Mouse (Mus musculus) hindbrain, embryonic 16.5 days (tissue): Measurements from ENCODE around the gene Pde1a. TPM values are rescaled to one million over a fixed set of nuclear protein-coding genes. Genes with fewer than 3 reads are reported as not detected.
A peak's percentile ranks its signal among the peaks of the same experiment; 100 is the strongest.
"Not testable (repeated sequence)": the region's sequence is repeated elsewhere in the genome, so short reads cannot be mapped to it uniquely, and the experiment has no call there.

ENCODE experiments used
- ATAC-seq: fragments of 200-750 bp; cut with Nextera tagmentation; 2 replicates; pipeline ENCODE4 v1.8.0; 2017; ENCODE audit warnings: moderate TSS enrichment, moderate library complexity
- H3K27ac ChIP-seq: fragments of 300-500 bp; sonication (generic); 2 replicates; pipeline ENCODE4 v1.5.1; 2014; ENCODE audit warnings: low read depth, mild to moderate bottlenecking, control low read depth, low read length, moderate library complexity
- H3K27me3 ChIP-seq: fragments of 300-500 bp; sonication (generic); replicated peaks from 2 replicates; pipeline ENCODE4 v1.6.1; 2014; ENCODE audit warnings: low read length; ENCODE audit not compliant: control insufficient read depth, insufficient read depth
- H3K36me3 ChIP-seq: fragments of 300-500 bp; sonication (generic); 2 replicates; pipeline ENCODE4 v1.6.1; 2014; ENCODE audit warnings: mild to moderate bottlenecking, low read length, moderate library complexity, mixed read lengths; ENCODE audit not compliant: control insufficient read depth, insufficient read depth
- H3K4me1 ChIP-seq: fragments of 300-500 bp; sonication (generic); 2 replicates; pipeline ENCODE4 v1.6.1; 2014; ENCODE audit warnings: low read depth, low read length; ENCODE audit not compliant: control insufficient read depth, insufficient read depth
- H3K4me2 ChIP-seq: fragments of 300-500 bp; sonication (generic); 2 replicates; pipeline ENCODE4 v1.6.1; 2014; ENCODE audit warnings: mild to moderate bottlenecking, low read length, control low read depth, moderate library complexity
- H3K4me3 ChIP-seq: fragments of 300-500 bp; sonication (generic); 2 replicates; pipeline ENCODE4 v1.5.1; 2014; ENCODE audit warnings: mild to moderate bottlenecking, low read length, control low read depth, moderate library complexity
- H3K9ac ChIP-seq: fragments of 300-500 bp; sonication (generic); 2 replicates; pipeline ENCODE4 v1.6.1; 2014; ENCODE audit warnings: low read depth, mild to moderate bottlenecking, control low read depth, low read length, moderate library complexity
- H3K9me3 ChIP-seq: fragments of 300-500 bp; sonication (generic); 2 replicates; pipeline ENCODE4 v1.6.1; 2014; ENCODE audit warnings: mild to moderate bottlenecking, low read length, moderate library complexity; ENCODE audit not compliant: control insufficient read depth
- WGBS: fragments of 180-500 bp; shearing (Covaris S2); extraction: QIAGEN DNeasy Blood & Tissue Kit; methylation state at CpG from one replicate; pipeline ENCODE4 v1.1.7; 2014; 5-methylcytosine and 5-hydroxymethylcytosine counted together
- polyA plus RNA-seq: library from polyadenylated mRNA; unstranded; fragments of >200 nt; fragmentation: Nextera tagmentation; extraction: Ambion mirVana; gene quantifications from 2 replicates; pipeline ENCODE4 v1.2.1, GENCODE M21; 2015

Pde1a gene
- polyA plus RNA-seq, 1 experiment from 2014 or later = 12.6 TPM

- Histone ChIP-seq H3K27ac (no peak overlapping the region), H3K4me1 (no peaks in the 10 kb centered on the region), H3K9ac (no peak overlapping the region), H3K4me3 (no peak overlapping the region), H3K27me3 (no peaks in the 10 kb centered on the region), H3K4me2 (no peak overlapping the region), H3K36me3 (no peaks in the 10 kb centered on the region), H3K9me3 (no peaks in the 10 kb centered on the region)
- no peak for ATAC-seq
- WGBS = 83% methylated on average over 8 of the region's 8 CpGs
Observed at GRCm38 (mm10) chr2:79890726-79891125, 238.5 kb downstream of the Pde1a start.

DNA sequence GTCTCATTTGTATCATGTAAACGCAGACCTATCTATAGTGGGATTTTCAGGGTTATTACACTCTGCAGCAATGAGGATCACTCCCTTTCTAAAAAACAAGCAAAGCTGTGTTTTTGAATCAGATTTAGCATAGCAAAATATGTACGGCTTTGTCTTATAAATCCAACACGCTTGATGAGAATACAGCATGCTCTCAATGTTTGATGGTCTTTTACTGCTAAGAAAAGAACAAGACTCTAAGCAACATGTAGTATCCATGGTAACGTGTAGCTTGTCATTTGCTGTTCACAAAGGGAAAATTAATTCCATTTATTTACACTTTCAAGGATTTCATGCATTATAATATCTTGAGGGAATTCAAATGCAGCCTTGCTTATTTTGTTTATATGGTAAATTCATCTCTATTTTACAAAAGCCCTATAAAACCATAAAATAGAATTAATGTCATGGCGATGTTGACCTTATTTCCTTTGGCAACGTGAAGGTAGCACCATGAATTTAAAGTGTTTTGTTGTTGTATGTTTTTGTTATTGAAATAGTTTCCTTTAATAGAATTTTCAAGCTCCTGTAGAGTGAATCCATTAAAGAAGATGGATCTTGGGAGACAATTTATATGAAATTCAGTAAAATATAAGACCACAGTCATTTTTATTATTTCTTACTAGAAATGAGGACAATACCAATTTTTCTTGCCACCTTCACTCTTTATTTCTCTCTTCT lies 245.5 kb downstream of the Pde1a start:
- Histone ChIP-seq H3K4me1 (no peaks in the 10 kb centered on the region), H3K9ac (no peak overlapping the region), H3K27me3 (no peaks in the 10 kb centered on the region), H3K4me3 (no peak overlapping the region), H3K36me3 (no peaks in the 10 kb centered on the region), H3K9me3 (no peaks in the 10 kb centered on the region), H3K4me2 (no peak overlapping the region), H3K27ac (no peak overlapping the region)
- WGBS = 52% methylated on average over 6 of the region's 6 CpGs
- peak; percentile 75 for ATAC-seq

- no peak overlapping the region for H3K27ac ChIP-seq
- H3K4me1 ChIP-seq = no peaks in the 10 kb centered on the region
- H3K4me2 ChIP-seq = no peak overlapping the region
- WGBS = 78% methylated on average over 4 of the region's 4 CpGs
- peak; percentile 30; the same call in 1 of the 2 replicates for ATAC-seq
- H3K9me3 ChIP-seq = no peaks in the 10 kb centered on the region
- no peak overlapping the region for H3K4me3 ChIP-seq
- H3K27me3 ChIP-seq = no peaks in the 10 kb centered on the region
- no peaks in the 10 kb centered on the region for H3K36me3 ChIP-seq
- H3K9ac ChIP-seq = no peak overlapping the region
Observed at GRCm38 (mm10) chr2:79883210-79883609, 246.0 kb downstream of the Pde1a start.

- H3K4me3 ChIP-seq = no peak overlapping the region
- peak; percentile 92 for ATAC-seq
- no peaks in the 10 kb centered on the region for H3K27me3 ChIP-seq
- no peak overlapping the region for H3K4me2 ChIP-seq
- no peak overlapping the region for H3K9ac ChIP-seq
- H3K36me3 ChIP-seq = no peaks in the 10 kb centered on the region
- WGBS = 44% methylated on average over 9 of the region's 9 CpGs
- no peaks in the 10 kb centered on the region for H3K4me1 ChIP-seq
- H3K9me3 ChIP-seq = no peaks in the 10 kb centered on the region
- H3K27ac ChIP-seq = no peak overlapping the region
Observed at GRCm38 (mm10) chr2:79865275-79865999, 263.8 kb downstream of the Pde1a start.

DNA sequence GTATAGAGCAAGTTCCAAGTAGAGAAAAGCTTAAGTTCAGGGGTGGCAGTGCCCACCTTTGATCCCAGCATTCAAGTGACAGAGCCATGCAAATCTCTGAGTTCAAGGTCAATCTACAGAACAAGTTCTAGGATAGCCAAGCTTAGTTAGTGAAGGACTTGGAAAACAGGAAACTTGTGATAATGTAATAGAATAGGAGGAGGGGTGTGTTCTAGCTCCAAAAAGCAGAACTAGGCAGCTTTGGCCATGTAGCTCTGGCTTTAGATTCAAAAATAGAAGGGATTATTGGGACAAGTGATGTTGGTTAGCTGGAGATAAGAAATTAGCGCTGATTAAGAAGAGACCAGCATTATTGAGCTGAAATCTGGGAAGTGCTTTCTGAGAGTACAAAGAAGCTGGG lies 272.4 kb downstream of the Pde1a start:
- Histone ChIP-seq H3K36me3 (no peaks in the 10 kb centered on the region), H3K9ac (no peak overlapping the region), H3K27ac (no peak overlapping the region), H3K4me2 (no peak overlapping the region), H3K4me1 (no peaks in the 10 kb centered on the region), H3K9me3 (no peaks in the 10 kb centered on the region), H3K4me3 (no peak overlapping the region), H3K27me3 (no peaks in the 10 kb centered on the region)
- ATAC-seq = no peak
- 97% methylated on average over 1 of the region's 1 CpGs for WGBS

DNA sequence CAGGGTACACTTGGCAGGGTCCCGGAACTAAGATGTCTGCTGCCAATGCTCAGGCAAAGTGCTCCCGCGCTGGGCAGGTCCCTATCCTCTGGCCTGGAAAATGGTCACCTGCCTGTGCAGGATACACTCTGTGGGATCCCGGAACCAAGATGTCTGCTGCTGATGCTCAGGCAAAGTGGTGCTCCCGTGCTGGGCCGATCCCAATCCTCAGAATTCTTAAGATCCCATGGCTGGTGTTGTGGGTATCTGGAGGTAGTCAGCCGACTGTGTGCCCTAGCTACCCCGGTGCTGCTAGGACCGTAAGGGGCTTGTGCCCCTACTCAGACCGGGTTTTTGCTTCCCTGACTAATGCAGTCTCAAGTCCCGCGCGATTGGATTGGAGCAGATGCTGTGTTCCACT lies 281.9 kb downstream of the Pde1a start:
- not testable (repeated sequence) for ATAC-seq, H3K36me3 ChIP-seq, H3K4me1 ChIP-seq, H3K27me3 ChIP-seq, H3K4me3 ChIP-seq, H3K9ac ChIP-seq, H3K4me2 ChIP-seq, H3K27ac ChIP-seq, H3K9me3 ChIP-seq
- WGBS = 91% methylated on average over 13 of the region's 13 CpGs

DNA sequence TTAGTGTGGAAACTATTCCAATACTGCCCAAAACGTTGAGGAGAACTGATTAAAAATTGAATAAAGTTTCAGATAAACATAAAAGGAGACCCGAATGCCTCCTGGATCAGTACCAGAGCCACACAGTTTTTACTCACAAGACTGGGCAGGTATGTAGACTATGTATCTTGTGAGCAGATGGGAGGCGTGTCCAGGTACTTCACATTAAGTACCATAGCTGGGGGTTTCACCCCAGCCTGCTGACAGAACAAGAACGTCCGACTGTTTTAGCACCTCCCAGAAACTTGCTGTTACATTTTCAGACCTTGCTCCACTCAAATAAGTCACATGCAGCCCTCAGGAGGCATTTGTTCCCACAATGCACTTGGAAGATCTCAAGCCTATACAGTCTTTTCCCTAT lies 289.7 kb downstream of the Pde1a start:
- no peak overlapping the region for H3K27ac ChIP-seq
- no peak overlapping the region for H3K4me3 ChIP-seq
- no peak overlapping the region for H3K4me2 ChIP-seq
- H3K9me3 ChIP-seq = no peaks in the 10 kb centered on the region
- no peak for ATAC-seq
- no peaks in the 10 kb centered on the region for H3K27me3 ChIP-seq
- H3K4me1 ChIP-seq = no peaks in the 10 kb centered on the region
- no peak overlapping the region for H3K9ac ChIP-seq
- WGBS = 81% methylated on average over 5 of the region's 5 CpGs
- no peaks in the 10 kb centered on the region for H3K36me3 ChIP-seq

DNA sequence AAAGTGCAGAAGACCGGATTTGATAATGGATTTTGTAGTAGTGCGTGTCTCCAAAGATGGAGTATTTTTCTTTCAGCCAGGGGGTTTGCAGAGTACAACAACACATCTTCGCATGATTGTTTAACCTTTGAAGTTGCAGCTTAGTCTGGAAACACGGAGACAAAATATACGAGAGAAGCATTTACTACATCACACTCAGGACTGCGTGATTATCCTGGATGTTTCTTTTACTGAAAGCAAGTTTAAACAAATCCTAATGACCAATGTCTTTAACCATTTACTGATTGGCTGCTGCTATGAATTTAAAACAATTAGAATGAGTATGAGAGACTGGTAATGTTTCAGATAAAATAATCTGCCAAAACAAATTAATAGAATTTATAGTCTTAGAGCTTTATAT lies 290.2 kb downstream of the Pde1a start:
- no peak for ATAC-seq
- H3K4me2 ChIP-seq = no peak overlapping the region
- no peak overlapping the region for H3K4me3 ChIP-seq
- no peak overlapping the region for H3K27ac ChIP-seq
- H3K9ac ChIP-seq = no peak overlapping the region
- H3K27me3 ChIP-seq = no peaks in the 10 kb centered on the region
- no peaks in the 10 kb centered on the region for H3K36me3 ChIP-seq
- WGBS = 83% methylated on average over 6 of the region's 6 CpGs
- H3K4me1 ChIP-seq = no peaks in the 10 kb centered on the region
- H3K9me3 ChIP-seq = no peaks in the 10 kb centered on the region

DNA sequence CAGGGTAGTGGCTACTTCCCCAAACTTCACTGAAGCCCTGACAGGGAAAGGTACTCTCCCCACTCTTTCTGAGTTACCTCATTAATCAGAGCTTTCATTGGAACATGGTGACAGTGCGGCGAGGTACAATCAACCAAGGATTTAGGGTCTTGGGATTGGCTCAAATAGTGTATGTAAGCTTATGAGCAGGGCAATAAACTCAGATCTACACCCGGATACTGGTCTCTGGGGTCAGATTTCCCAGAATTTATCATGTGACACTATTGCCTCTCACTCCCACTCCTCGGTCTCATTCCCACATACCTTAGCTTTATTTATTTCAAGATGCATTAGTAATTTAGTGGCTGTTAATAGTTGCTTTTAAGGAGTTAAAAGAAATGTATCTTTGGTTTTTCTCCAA lies 303.4 kb downstream of the Pde1a start:
- ATAC-seq = no peak
- H3K9me3 ChIP-seq = no peaks in the 10 kb centered on the region
- no peak overlapping the region for H3K4me2 ChIP-seq
- 84% methylated on average over 4 of the region's 4 CpGs for WGBS
- no peak overlapping the region for H3K9ac ChIP-seq
- no peaks in the 10 kb centered on the region for H3K27me3 ChIP-seq
- H3K4me1 ChIP-seq = no peaks in the 10 kb centered on the region
- no peak overlapping the region for H3K4me3 ChIP-seq
- H3K27ac ChIP-seq = no peak overlapping the region
- H3K36me3 ChIP-seq = no peaks in the 10 kb centered on the region
